Mouse (Mus musculus) heart, adult 11 months (tissue): Measurements from ENCODE around the gene Ddx4.

ENCODE experiments used
- DNase-seq: peaks from one replicate; pipeline ENCODE4 v3.0.0; 2022

Gene Ddx4

GRCm38 (mm10) chr13:112652205-112652604 is at the start of gene Ddx4:
Gene Ddx4 (minus strand): TSS chr13:112652475.
- DNase-seq = peak; percentile 78

GRCm38 (mm10) chr13:112701256-112701655 is 49.0 kb upstream of the Ddx4 start:
- DNase-seq = peak; percentile 91

- DNase-seq = no peak
Measured at GRCm38 (mm10) chr13:112695526-112696240, 43.4 kb upstream of the Ddx4 start.

GRCm38 (mm10) chr13:112692870-112693553 is 40.7 kb upstream of the Ddx4 start:
- DNase-seq = no peak

- DNase-seq = no peak
Measured at GRCm38 (mm10) chr13:112686155-112686554, 33.9 kb upstream of the Ddx4 start.

- peak; percentile 64 for DNase-seq
Measured at GRCm38 (mm10) chr13:112683970-112684369, 31.7 kb upstream of the Ddx4 start.

GRCm38 (mm10) chr13:112683312-112683711 is 31.0 kb upstream of the Ddx4 start:
- DNase-seq = peak; percentile 17

GRCm38 (mm10) chr13:112678154-112678553 is 25.9 kb upstream of the Ddx4 start:
- DNase-seq = peak; percentile 14

GRCm38 (mm10) chr13:112673899-112674447 is 21.7 kb upstream of the Ddx4 start:
- peak; percentile 97 for DNase-seq

GRCm38 (mm10) chr13:112672797-112673196 is 20.5 kb upstream of the Ddx4 start:
- DNase-seq = peak; percentile 61

- peak; percentile 85 for DNase-seq
Measured at GRCm38 (mm10) chr13:112671708-112672107, 19.4 kb upstream of the Ddx4 start.

- peak; percentile 87 for DNase-seq
Measured at GRCm38 (mm10) chr13:112667215-112667614, 14.9 kb upstream of the Ddx4 start.

GRCm38 (mm10) chr13:112666433-112667024 is 14.3 kb upstream of the Ddx4 start:
- peak; percentile 86 for DNase-seq

- no peak for DNase-seq
Measured at GRCm38 (mm10) chr13:112661687-112662086, 9.4 kb upstream of the Ddx4 start.

GRCm38 (mm10) chr13:112660574-112661381 is 8.5 kb upstream of the Ddx4 start, which contains the start of gene Slc38a9:
Gene Slc38a9 (plus strand): TSS chr13:112660751.
- DNase-seq = peak; percentile 99

GRCm38 (mm10) chr13:112659986-112660573 is 7.8 kb upstream of the Ddx4 start:
- DNase-seq = no peak

- no peak for DNase-seq
Measured at GRCm38 (mm10) chr13:112651183-112651582, 1.1 kb downstream of the Ddx4 start.

GRCm38 (mm10) chr13:112645529-112646186 is 6.6 kb downstream of the Ddx4 start:
- DNase-seq = no peak

- DNase-seq = no peak
Measured at GRCm38 (mm10) chr13:112644996-112645395, 7.3 kb downstream of the Ddx4 start.

- DNase-seq = no peak
Measured at GRCm38 (mm10) chr13:112642897-112643296, 9.4 kb downstream of the Ddx4 start.

GRCm38 (mm10) chr13:112639111-112639510 is 13.2 kb downstream of the Ddx4 start:
- peak; percentile 94 for DNase-seq

GRCm38 (mm10) chr13:112636498-112636897 is 15.8 kb downstream of the Ddx4 start:
- DNase-seq = no peak
